Mouse (Mus musculus) lung, embryonic 14.5 days (tissue): Measurements from ENCODE around the gene Klrb1c. TPM values are rescaled to one million over a fixed set of nuclear protein-coding genes. Genes with fewer than 3 reads are reported as not detected.
A peak's percentile ranks its signal among the peaks of the same experiment; 100 is the strongest.
"Not testable (repeated sequence)": the region's sequence is repeated elsewhere in the genome, so short reads cannot be mapped to it uniquely, and the experiment has no call there.

Experiments
- ATAC-seq: fragments of 200-750 bp; cut with Nextera tagmentation; 2 replicates; pipeline ENCODE4 v1.8.0; 2017; ENCODE audit warnings: mild to moderate bottlenecking, moderate TSS enrichment, moderate library complexity; ENCODE audit not compliant: insufficient read depth
- DNase-seq: peaks from one replicate; pipeline ENCODE4 v3.0.0-alpha.2; 2015
- H3K27ac ChIP-seq: fragments of 300-500 bp; sonication (generic); 2 replicates; pipeline ENCODE4 v1.5.1; 2014; ENCODE audit warnings: low read depth, mild to moderate bottlenecking, moderate library complexity
- H3K27me3 ChIP-seq: fragments of 300-500 bp; sonication (generic); 2 replicates; pipeline ENCODE4 v1.6.1; 2014; ENCODE audit warnings: low read length, control low read depth; ENCODE audit not compliant: insufficient read depth
- H3K36me3 ChIP-seq: fragments of 300-500 bp; sonication (generic); 2 replicates; pipeline ENCODE4 v1.6.1; 2014; ENCODE audit warnings: control low read depth; ENCODE audit not compliant: insufficient read depth
- H3K4me1 ChIP-seq: fragments of 300-500 bp; sonication (generic); 2 replicates; pipeline ENCODE4 v1.6.1; 2014; ENCODE audit warnings: antibody characterized with exemption, control low read depth; ENCODE audit not compliant: insufficient read depth
- H3K4me2 ChIP-seq: fragments of 300-500 bp; sonication (generic); 2 replicates; pipeline ENCODE4 v1.6.1; 2014; ENCODE audit warnings: mild to moderate bottlenecking
- H3K4me3 ChIP-seq: fragments of 300-500 bp; sonication (generic); 2 replicates; pipeline ENCODE4 v1.5.1; 2014; ENCODE audit warnings: low read depth, low read length
- H3K9ac ChIP-seq: fragments of 300-500 bp; sonication (generic); 2 replicates; pipeline ENCODE4 v1.6.1; 2014
- H3K9me3 ChIP-seq: fragments of 300-500 bp; sonication (generic); 2 replicates; pipeline ENCODE4 v1.6.1; 2016; ENCODE audit warnings: low read depth, low read length, control low read depth
- CTCF ChIP-seq: IDR thresholded peaks from 2 replicates; pipeline ENCODE4 v1.5.1; 2016; ENCODE audit warnings: antibody characterized with exemption, low read depth
- WGBS: fragments of 180-500 bp; shearing (Covaris S2); extraction: QIAGEN DNeasy Blood & Tissue Kit; methylation state at CpG from one replicate; pipeline ENCODE4 v1.1.7; 2014; 5-methylcytosine and 5-hydroxymethylcytosine counted together
- polyA plus RNA-seq: library from polyadenylated mRNA; unstranded; fragments of >200 nt; fragmentation: Nextera tagmentation; extraction: Ambion mirVana; gene quantifications from 2 replicates; pipeline ENCODE4 v1.2.1, GENCODE M21; 2014

Klrb1c gene
- polyA plus RNA-seq, 1 experiment from 2014 or later: 0.26 TPM

GRCm38 (mm10) chr6:128769481-128770253 is 19.3 kb downstream of the Klrb1c start:
- Histone ChIP-seq H3K4me1 (no peaks in the 10 kb centered on the region), H3K27me3 (no peaks in the 10 kb centered on the region), H3K4me2 (peak overlapping the region; percentile 41), H3K27ac (peak overlapping the region; percentile 55), H3K36me3 (no peaks in the 10 kb centered on the region), H3K4me3 (no peak overlapping the region), H3K9me3 (no peaks in the 10 kb centered on the region; the same call in 1 of the 2 replicates), H3K9ac (no peak overlapping the region)
- TF ChIP-seq CTCF: no peak
- DNase-seq (peak; percentile 70), ATAC-seq (peak; percentile 69)
- 34% methylated on average over 10 of the region's 10 CpGs for WGBS

- no peaks in the 10 kb centered on the region for H3K27me3 ChIP-seq
- no peak for TF ChIP-seq CTCF
- 69% methylated on average over 4 of the region's 4 CpGs for WGBS
- ATAC-seq: no peak
- no peak overlapping the region for H3K4me2 ChIP-seq
- H3K36me3 ChIP-seq: no peaks in the 10 kb centered on the region
- no peaks in the 10 kb centered on the region for H3K4me1 ChIP-seq
- no peak overlapping the region for H3K9ac ChIP-seq
- H3K4me3 ChIP-seq: no peak overlapping the region
- H3K27ac ChIP-seq: no peak overlapping the region
- no peaks in the 10 kb centered on the region; the same call in 1 of the 2 replicates for H3K9me3 ChIP-seq
- no peak for DNase-seq
These were observed 21.0 kb downstream of the Klrb1c start for GRCm38 (mm10) chr6:128768047-128768446.

DNA sequence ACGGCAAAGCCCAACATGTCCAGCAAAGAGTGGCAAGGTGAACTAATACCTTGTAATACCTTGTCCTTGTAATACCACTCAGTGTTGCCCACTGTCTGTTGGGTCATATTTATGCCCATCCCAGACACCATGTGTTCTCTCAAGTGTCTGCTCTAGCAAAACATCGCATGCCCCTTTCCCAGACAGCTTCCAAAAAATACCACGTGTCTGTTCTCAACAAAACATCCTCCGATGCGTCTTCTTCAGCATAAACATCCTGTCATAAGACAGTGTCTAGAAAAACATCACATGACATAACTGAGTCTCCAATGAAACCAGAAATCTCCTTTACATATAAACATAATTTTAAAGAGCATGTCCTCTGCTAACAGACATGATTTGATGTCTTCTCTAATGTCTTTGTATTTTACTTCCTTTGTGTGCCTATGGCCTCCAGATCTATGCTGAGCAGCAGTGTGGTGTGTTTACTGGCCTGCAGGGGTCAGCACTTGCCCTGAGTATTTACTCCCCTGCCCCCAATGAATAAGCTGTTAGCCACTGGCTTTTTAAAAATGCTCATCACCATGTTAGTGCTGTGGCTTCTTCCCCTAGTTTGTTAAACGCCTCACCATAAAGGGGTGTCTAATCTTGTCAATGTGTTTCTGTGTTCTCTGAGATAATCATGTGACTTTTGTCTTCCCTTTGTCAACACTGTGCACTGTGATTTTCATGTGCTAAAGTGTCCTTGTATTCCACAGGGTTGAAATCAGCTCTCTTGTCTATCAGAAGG is 22.3 kb downstream of the Klrb1c start:
- peak; percentile 79 for DNase-seq
- H3K36me3 ChIP-seq, H3K4me1 ChIP-seq, H3K9me3 ChIP-seq, H3K9ac ChIP-seq, H3K4me3 ChIP-seq, H3K4me2 ChIP-seq, H3K27me3 ChIP-seq, ATAC-seq: not testable (repeated sequence)
- H3K27ac ChIP-seq: 0 out of 2 replicates have a peak overlapping the region, but pooled peaks have one; percentile 24
- peak; percentile 68 for TF ChIP-seq CTCF
- WGBS: 37% methylated on average over 6 of the region's 6 CpGs

GRCm38 (mm10) chr6:128765211-128765610 is 23.8 kb downstream of the Klrb1c start:
- TF ChIP-seq CTCF: no peak
- no peak for DNase-seq
- no peaks in the 10 kb centered on the region for H3K36me3 ChIP-seq
- no peak overlapping the region for H3K9ac ChIP-seq
- no peak for ATAC-seq
- no peaks in the 10 kb centered on the region for H3K4me1 ChIP-seq
- 83% methylated on average over 1 of the region's 1 CpGs for WGBS
- H3K4me2 ChIP-seq: no peak overlapping the region
- no peaks in the 10 kb centered on the region for H3K27me3 ChIP-seq
- no peak overlapping the region for H3K27ac ChIP-seq
- H3K4me3 ChIP-seq: no peak overlapping the region
- H3K9me3 ChIP-seq: no peaks in the 10 kb centered on the region

- H3K9me3 ChIP-seq: no peaks in the 10 kb centered on the region
- no peaks in the 10 kb centered on the region for H3K36me3 ChIP-seq
- WGBS: 22% methylated on average over 5 of the region's 5 CpGs
- no peak overlapping the region for H3K9ac ChIP-seq
- peak overlapping the region; percentile 44 for H3K4me3 ChIP-seq
- H3K27me3 ChIP-seq: no peaks in the 10 kb centered on the region
- no peaks in the 10 kb centered on the region for H3K4me1 ChIP-seq
- DNase-seq (no peak), ATAC-seq (no peak)
- no peak overlapping the region for H3K27ac ChIP-seq
- peak overlapping the region; percentile 54 for H3K4me2 ChIP-seq
- TF ChIP-seq CTCF: no peak
These were observed 24.4 kb downstream of the Klrb1c start for GRCm38 (mm10) chr6:128764598-128764997.

DNA sequence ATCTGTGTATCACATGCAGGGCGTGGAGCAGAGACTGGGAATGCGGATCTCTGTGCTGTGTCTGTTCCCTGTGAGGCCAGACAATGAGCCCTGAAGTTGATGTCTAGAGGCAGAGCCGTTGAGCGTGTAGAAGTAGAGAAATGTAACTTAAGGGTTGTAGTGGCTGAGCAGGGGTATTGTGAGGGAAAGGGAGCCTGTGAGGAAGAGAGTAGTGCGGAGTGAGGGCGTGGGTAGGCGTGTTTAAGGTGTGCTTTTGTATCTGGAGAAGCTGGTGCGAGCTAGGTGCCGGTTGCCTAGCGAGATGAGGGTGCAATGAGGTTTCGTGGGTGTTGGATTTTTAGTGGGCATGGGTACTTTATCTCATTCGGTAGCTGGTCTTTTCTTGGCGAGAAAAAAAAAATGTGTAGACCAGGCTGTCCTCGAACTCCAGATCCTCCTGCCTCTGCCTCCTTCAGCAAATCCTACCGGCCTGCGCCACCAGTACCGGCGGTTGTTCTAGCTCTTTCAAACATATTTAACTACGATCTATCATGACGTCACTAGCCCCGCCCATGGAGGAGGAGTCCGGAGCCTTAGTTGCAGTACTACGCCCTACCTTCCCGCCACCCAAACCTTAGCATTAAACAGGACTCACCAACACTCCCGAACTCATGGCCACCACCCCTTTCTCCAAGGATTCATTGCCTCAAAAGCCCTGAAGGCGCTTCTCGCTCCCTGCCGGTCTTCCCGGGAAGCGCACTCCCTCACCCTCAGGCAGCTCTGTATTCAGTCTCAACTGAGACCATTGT is 25.1 kb downstream of the Klrb1c start:
- WGBS: 1% methylated on average over 30 of the region's 30 CpGs
- no peaks in the 10 kb centered on the region for H3K27me3 ChIP-seq
- no peaks in the 10 kb centered on the region for H3K9me3 ChIP-seq
- peak; percentile 93 for ATAC-seq
- H3K9ac ChIP-seq: peak overlapping the region; percentile 42
- peak overlapping the region; percentile 61 for H3K4me2 ChIP-seq
- peak; percentile 97 for DNase-seq
- peak; percentile 86 for TF ChIP-seq CTCF
- H3K4me1 ChIP-seq: no peaks in the 10 kb centered on the region
- peak overlapping the region; percentile 72 for H3K27ac ChIP-seq
- H3K4me3 ChIP-seq: peak overlapping the region; percentile 44
- H3K36me3 ChIP-seq: no peaks in the 10 kb centered on the region

GRCm38 (mm10) chr6:128762892-128763670 is 25.9 kb downstream of the Klrb1c start:
- not testable (repeated sequence) for H3K27ac ChIP-seq, ATAC-seq, H3K9ac ChIP-seq, H3K27me3 ChIP-seq, H3K9me3 ChIP-seq, DNase-seq, H3K4me1 ChIP-seq, H3K36me3 ChIP-seq
- Histone ChIP-seq H3K4me3 (0 out of 2 replicates have a peak overlapping the region, but pooled peaks have one; percentile 44), H3K4me2 (peak overlapping the region; percentile 61)
- 68% methylated on average over 9 of the region's 10 CpGs for WGBS
